Mouse (Mus musculus): ENCODE measurements around the gene Olfr1441. TPM values are rescaled to one million over a fixed set of nuclear protein-coding genes. Genes with fewer than 3 reads are reported as not detected.

Olfr1441 gene
- polyA plus RNA-seq, 1 experiment, result not detected

GRCm38 (mm10) chr19:12464674-12465073 lies 47.4 kb downstream of the Olfr1441 start:
- no peaks in the 10 kb centered on the region for H3K4me1 ChIP-seq (ENCODE audit: control insufficient read depth, insufficient read depth, low read length)
- WGBS, result 59% methylated on average over 4 of the region's 4 CpGs
- H3K27me3 ChIP-seq (ENCODE audit: control insufficient read depth, insufficient read depth, low read length), result no peaks in the 10 kb centered on the region
- DNase-seq, result no peak
- no peak for TF ChIP-seq CTCF (IDR thresholded peaks at IDR 0.05; ENCODE audit: borderline replicate concordance, insufficient read depth, low read depth, low read length)
- TF ChIP-seq POLR2A (IDR thresholded peaks at IDR 0.05; ENCODE audit: borderline replicate concordance, insufficient read depth, low read length), result no peak
- no peak overlapping the region for H3K4me3 ChIP-seq (replicated peaks; ENCODE audit: insufficient read depth, low read depth, low read length)
- H3K27ac ChIP-seq (ENCODE audit: insufficient read depth, low read length), result no peak overlapping the region

GRCm38 (mm10) chr19:12465530-12466144 lies 48.4 kb downstream of the Olfr1441 start:
- H3K4me3 ChIP-seq (replicated peaks; ENCODE audit: insufficient read depth, low read depth, low read length), result no peak overlapping the region
- no peaks in the 10 kb centered on the region for H3K27me3 ChIP-seq (ENCODE audit: control insufficient read depth, insufficient read depth, low read length)
- WGBS, result 89% methylated on average over 10 of the region's 10 CpGs
- H3K27ac ChIP-seq (ENCODE audit: insufficient read depth, low read length), result no peak overlapping the region
- TF ChIP-seq CTCF (IDR thresholded peaks at IDR 0.05; ENCODE audit: borderline replicate concordance, insufficient read depth, low read depth, low read length) (no peak), POLR2A (IDR thresholded peaks at IDR 0.05; ENCODE audit: borderline replicate concordance, insufficient read depth, low read length) (no peak)
- no peak for DNase-seq
- H3K4me1 ChIP-seq (ENCODE audit: control insufficient read depth, insufficient read depth, low read length), result no peaks in the 10 kb centered on the region

DNA sequence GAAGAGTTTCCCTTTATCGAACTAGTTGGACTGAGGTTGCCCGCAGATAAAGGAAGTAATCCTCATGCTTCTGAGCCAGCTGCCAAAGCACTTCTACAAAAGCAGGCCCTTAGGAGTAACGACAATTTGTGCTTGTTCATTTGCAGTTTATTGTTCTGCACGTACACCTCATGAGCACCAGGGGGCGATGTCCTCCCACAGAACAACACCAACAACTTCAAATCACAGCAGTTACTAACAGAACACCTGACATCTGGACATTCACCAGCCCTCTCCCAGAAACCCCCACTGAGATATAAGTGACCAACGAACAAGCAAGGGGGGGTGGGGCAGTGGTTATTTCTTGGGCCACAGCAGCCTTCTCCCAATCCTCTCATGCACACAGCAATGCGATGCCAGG lies 49.0 kb downstream of the Olfr1441 start:
- 21% methylated on average over 7 of the region's 7 CpGs for WGBS
- Histone ChIP-seq H3K27me3 (ENCODE audit: control insufficient read depth, insufficient read depth, low read length) (no peaks in the 10 kb centered on the region), H3K4me1 (ENCODE audit: control insufficient read depth, insufficient read depth, low read length) (no peaks in the 10 kb centered on the region), H3K27ac (ENCODE audit: insufficient read depth, low read length) (no peak overlapping the region), H3K4me3 (replicated peaks; ENCODE audit: insufficient read depth, low read depth, low read length) (no peak overlapping the region)
- TF ChIP-seq CTCF (IDR thresholded peaks at IDR 0.05; ENCODE audit: borderline replicate concordance, insufficient read depth, low read depth, low read length) (peak; percentile 91), POLR2A (IDR thresholded peaks at IDR 0.05; ENCODE audit: borderline replicate concordance, insufficient read depth, low read length) (no peak)
- peak; percentile 59 to 62 for DNase-seq

- no peaks in the 10 kb centered on the region for H3K27me3 ChIP-seq (ENCODE audit: control insufficient read depth, insufficient read depth, low read length)
- H3K4me1 ChIP-seq (ENCODE audit: control insufficient read depth, insufficient read depth, low read length), result no peaks in the 10 kb centered on the region
- no peak overlapping the region for H3K27ac ChIP-seq (ENCODE audit: insufficient read depth, low read length)
- 69% methylated on average over 5 of the region's 5 CpGs for WGBS
- H3K4me3 ChIP-seq (replicated peaks; ENCODE audit: insufficient read depth, low read depth, low read length), result no peak overlapping the region
- no peak for DNase-seq
- TF ChIP-seq POLR2A (IDR thresholded peaks at IDR 0.05; ENCODE audit: borderline replicate concordance, insufficient read depth, low read length), result no peak
- TF ChIP-seq CTCF (IDR thresholded peaks at IDR 0.05; ENCODE audit: borderline replicate concordance, insufficient read depth, low read depth, low read length), result peak; percentile 31; the same call in 1 of the 2 replicates
Observed at GRCm38 (mm10) chr19:12467436-12467835, 50.2 kb downstream of the Olfr1441 start.

DNA sequence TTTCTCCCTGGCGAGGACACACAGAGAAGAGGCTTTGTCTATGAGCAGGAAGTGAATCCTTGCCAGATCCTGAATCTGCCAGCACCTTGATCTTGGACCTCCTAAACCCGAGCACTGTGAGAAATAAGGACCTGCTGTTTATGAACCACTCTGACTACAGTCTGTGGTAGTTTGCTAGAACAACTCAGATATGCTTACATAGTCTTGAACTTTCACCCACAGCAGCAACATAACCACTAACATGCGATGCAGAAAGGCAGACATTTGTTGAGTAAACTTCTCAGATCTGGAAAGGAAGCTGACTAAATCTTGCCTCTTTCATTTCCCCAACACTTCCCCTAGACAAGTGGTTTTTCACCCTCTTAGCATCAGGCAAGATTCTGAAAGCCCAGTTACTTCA lies 54.6 kb downstream of the Olfr1441 start:
- H3K27ac ChIP-seq (ENCODE audit: insufficient read depth, low read length), result no peak overlapping the region
- 41% methylated on average over 3 of the region's 3 CpGs for WGBS
- H3K4me1 ChIP-seq (ENCODE audit: control insufficient read depth, insufficient read depth, low read length), result peaks cover 5% of the 10 kb centered on the region
- TF ChIP-seq CTCF (IDR thresholded peaks at IDR 0.05; ENCODE audit: borderline replicate concordance, insufficient read depth, low read depth, low read length) (no peak), POLR2A (IDR thresholded peaks at IDR 0.05; ENCODE audit: borderline replicate concordance, insufficient read depth, low read length) (no peak)
- DNase-seq, result no peak
- H3K4me3 ChIP-seq (replicated peaks; ENCODE audit: insufficient read depth, low read depth, low read length), result no peak overlapping the region
- no peaks in the 10 kb centered on the region for H3K27me3 ChIP-seq (ENCODE audit: control insufficient read depth, insufficient read depth, low read length)

DNA sequence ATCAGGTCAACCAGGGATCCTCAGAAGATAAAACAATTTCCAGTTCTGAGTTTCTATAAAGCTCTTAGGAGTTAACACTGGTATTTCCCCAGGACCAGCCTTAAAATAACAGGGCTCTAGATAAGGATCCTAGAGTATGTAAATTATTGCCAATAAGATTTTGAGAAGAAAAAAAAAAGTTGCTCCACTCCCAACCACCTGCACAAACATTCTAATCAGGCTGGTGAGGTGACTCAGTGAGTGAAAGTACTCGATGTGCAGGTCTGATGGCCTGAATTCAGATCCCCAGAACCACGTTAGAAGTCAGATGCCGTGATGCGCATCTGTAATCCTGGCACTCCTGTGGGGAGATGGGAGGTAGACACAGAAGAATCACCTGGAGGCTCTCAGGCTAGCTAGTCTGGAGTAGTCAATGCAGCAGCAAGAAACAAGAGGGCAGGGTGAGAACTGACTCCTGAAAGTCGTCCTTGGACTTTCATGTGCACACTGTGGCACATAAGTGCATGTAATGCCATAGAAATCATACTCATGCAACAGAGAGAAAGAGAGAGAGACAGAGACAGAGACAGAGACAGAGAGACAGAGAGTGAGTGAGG lies 55.2 kb downstream of the Olfr1441 start:
- no peak overlapping the region for H3K4me3 ChIP-seq (replicated peaks; ENCODE audit: insufficient read depth, low read depth, low read length)
- TF ChIP-seq CTCF (IDR thresholded peaks at IDR 0.05; ENCODE audit: borderline replicate concordance, insufficient read depth, low read depth, low read length) (no peak), POLR2A (IDR thresholded peaks at IDR 0.05; ENCODE audit: borderline replicate concordance, insufficient read depth, low read length) (no peak)
- H3K4me1 ChIP-seq (ENCODE audit: control insufficient read depth, insufficient read depth, low read length), result peaks cover 5% of the 10 kb centered on the region
- no peak overlapping the region for H3K27ac ChIP-seq (ENCODE audit: insufficient read depth, low read length)
- no peak for DNase-seq
- 81% methylated on average over 5 of the region's 5 CpGs for WGBS
- no peaks in the 10 kb centered on the region for H3K27me3 ChIP-seq (ENCODE audit: control insufficient read depth, insufficient read depth, low read length)

Other genes starting within 250 kb of the Olfr1441 start
- gene Olfr1555-ps1, start 247.3 kb upstream of the Olfr1441 start, polyA plus RNA-seq (2012; rRNA removed), result not detected in 2 replicates
- gene Olfr1431, start 216.8 kb upstream of the Olfr1441 start, polyA plus RNA-seq (2012; rRNA removed), result not detected in 2 replicates
- not detected in 2 replicates for gene Olfr1432, start 184.8 kb upstream of the Olfr1441 start, polyA plus RNA-seq (2012; rRNA removed)
- gene Olfr262, start 175.8 kb upstream of the Olfr1441 start, polyA plus RNA-seq (2012; rRNA removed), result not detected in 2 replicates
- 0.07 TPM in 1 of 2 replicates, not detected in the other for gene Olfr235, start 156.4 kb upstream of the Olfr1441 start, polyA plus RNA-seq (2012; rRNA removed)
- not detected in 2 replicates for gene Olfr1434, start 137.6 kb upstream of the Olfr1441 start, polyA plus RNA-seq (2012; rRNA removed)
- gene Olfr1436, start 118.3 kb upstream of the Olfr1441 start, polyA plus RNA-seq (2012; rRNA removed), result not detected in 2 replicates
- gene Olfr1437, start 92.3 kb upstream of the Olfr1441 start, polyA plus RNA-seq (2012; rRNA removed), result not detected in 2 replicates
- gene Olfr1438-ps1, start 81.5 kb upstream of the Olfr1441 start, polyA plus RNA-seq (2012; rRNA removed), result not detected in 2 replicates
- gene Olfr1440, start 30.2 kb upstream of the Olfr1441 start, polyA plus RNA-seq (2012; rRNA removed), result not detected in 2 replicates
- gene Pfpl, start 10.5 kb downstream of the Olfr1441 start, polyA plus RNA-seq (2012; rRNA removed), result not detected in 2 replicates
- gene Mpeg1, start 43.3 kb downstream of the Olfr1441 start, polyA plus RNA-seq (2012; rRNA removed), result 3.3 and 3.6 TPM in 2 replicates
- gene Dtx4, start 84.0 kb downstream of the Olfr1441 start, polyA plus RNA-seq (2012; rRNA removed), result 11.4 and 11.5 TPM in 2 replicates
- gene Fam111a, start 128.3 kb downstream of the Olfr1441 start, polyA plus RNA-seq (2012; rRNA removed), result 0.46 and 0.65 TPM in 2 replicates
- 0.16 and 0.35 TPM in 2 replicates for gene Gm4952, start 182.5 kb downstream of the Olfr1441 start, polyA plus RNA-seq (2012; rRNA removed)
- gene Glyat, start 215.9 kb downstream of the Olfr1441 start, polyA plus RNA-seq (2012; rRNA removed), result 0.46 and 0.70 TPM in 2 replicates